Mouse (Mus musculus) gastrocnemius, postnatal 10 days (tissue): ENCODE measurements around the gene Olfr93. TPM values are rescaled to one million over a fixed set of nuclear protein-coding genes. Genes with fewer than 3 reads are reported as not detected.
"Not testable (repeated sequence)": the region's sequence is repeated elsewhere in the genome, so short reads cannot be mapped to it uniquely, and the experiment has no call there.

Experiments
- DNase-seq: peaks from one replicate; pipeline ENCODE4 v3.0.0; 2021; ENCODE audit warnings: mixed read lengths
- long read RNA-seq, 2 experiments: library from polyadenylated mRNA; stranded (forward); transcript quantifications; one replicate each; pipeline ENCODE4 v2.0.0; 2021
- total RNA-seq, 2 experiments: library from RNA; stranded (reverse); gene quantifications; 2 replicates each; pipeline ENCODE4 v1.2.3; 2021

The Olfr93 gene
- total RNA-seq = not detected
- long read RNA-seq, experiment 1 = 0 reads
- long read RNA-seq, experiment 2 = 0 reads

DNA sequence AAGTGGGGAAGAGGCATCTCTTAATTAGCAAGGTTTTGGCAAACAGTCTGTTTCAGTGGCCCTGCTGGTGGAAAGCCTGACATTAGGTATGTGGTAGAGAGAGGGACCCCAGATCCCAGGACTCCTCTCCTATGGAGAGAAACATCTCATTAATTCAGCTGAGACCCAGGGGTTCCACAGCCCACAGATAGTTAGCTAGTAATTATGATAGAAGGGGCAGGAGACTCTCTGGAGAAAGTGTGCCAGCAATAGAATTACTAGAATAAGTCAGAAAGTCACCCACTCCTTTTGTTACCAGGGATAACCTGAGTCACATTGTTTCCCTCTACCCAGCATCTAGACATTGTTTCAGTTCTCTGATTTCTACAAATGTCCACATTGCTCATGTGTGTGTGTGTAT, at the start of gene Olfr93:
TSS of gene Olfr93 (minus strand) at position 101 of the 400 bp plus-strand sequence.
- no peak for DNase-seq

DNA sequence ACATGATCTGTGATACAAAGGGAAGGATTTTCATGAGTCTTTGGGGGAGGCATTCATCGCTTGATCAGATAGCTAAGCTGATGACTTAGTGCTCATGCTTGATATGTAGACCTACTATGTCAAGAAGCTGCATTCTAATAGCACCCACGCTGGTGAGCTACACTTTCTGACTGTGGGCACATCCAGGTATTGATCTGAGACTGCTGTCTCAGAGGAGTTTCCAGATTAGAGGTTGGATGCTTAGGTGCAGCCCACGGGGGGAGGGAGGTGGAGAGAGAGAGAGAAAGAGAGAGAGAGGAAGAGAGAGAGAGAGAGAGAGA, 42.6 kb upstream of the Olfr93 start:
- DNase-seq = no peak

DNA sequence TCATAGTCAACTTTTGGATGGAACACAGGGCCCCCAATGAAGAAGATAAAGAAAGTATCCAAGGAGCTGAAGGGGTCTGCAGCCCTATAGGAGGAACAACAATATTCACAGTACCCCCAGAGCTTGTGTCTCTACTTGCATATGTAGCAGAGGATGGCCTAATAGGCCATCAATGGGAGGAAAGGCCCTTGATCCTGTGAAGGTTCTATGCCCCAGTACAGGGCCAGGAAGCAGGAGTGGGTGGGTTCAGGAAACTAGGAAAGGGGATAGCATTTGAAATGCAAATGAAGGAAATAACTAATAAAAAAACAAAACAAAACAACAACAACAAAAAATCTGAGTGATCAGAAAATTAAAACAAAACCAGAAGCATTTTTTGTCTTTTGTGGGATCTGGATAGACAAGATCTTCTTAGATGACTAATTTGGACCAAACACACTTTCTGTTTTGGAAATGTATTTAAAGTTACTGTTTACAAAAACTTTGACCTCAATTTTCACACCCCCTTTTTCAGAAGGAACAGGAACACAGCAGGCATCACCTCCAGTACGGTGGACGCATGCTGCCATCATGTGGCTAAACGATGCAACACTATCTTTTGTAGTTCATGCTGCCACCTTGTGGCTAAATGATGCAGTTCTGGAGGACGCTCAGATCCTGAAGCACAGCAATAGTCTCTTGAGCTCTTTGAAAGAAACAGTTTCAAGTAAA, 42.1 kb upstream of the Olfr93 start:
- DNase-seq = peak; percentile 77

DNA sequence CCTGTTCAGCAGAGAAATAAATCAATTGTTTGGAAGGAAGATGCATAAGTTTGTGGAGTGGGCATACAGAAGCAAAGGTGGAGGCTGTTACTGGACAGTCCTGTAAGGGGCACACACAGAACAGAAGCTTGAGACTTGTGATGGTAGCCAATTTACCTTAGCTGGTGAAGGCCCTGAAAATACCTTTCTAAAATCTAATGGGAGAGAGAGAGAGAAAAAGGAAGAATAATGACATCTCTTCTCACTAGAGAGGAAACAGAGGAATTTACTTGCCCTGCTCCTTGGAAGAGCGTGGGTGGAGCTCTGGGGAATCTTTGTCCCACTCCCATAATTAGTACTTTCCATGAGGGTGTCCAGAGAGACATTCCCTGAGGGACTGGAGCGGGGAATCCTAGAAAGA, 39.6 kb upstream of the Olfr93 start, which contains the start of gene Olfr94:
TSS of gene Olfr94 (minus strand) at position 101 of the 400 bp plus-strand sequence.
- no peak for DNase-seq

DNA sequence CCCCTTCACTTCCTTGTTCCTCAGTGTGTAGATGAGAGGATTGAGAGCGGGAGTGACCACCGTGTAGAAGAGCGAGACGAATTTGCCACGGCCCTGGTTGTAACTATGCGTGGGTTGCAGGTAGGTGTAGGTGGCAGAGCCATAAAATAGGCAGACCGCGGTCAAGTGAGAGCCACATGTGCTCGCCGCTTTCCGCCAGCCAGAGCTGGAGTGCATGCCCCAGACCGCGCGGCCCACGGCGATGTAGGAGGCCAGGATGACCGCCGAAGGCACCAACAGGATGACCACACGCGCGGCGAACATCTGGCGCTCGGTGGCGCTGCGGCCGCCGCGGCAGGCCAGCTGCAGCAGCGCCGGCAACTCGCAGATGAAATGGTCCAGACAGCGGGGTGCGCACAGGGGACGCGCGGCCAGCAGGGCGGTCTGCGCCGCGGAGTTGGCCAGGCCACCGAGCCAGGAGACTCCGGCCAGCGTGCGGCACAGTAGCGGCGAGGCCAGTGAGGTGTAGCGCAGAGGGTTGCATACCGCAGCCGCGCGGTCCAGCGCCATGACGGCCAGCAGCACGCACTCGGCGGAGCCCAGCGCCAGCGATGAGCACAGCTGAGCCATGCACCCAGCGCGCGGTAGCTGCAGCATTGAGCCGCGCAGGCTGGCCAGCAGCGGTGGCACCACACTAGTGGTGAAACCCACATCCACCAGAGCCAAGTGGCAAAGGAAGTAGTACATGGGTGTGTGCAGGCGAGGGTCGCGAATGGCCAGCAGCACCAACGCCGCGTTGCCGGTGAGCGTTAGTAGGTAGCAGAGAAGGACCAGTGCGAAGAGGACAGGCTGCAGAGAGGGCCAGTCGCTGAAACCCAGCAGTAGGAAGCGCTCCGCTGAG, 35.8 kb upstream of the Olfr93 start:
- peak; percentile 26 for DNase-seq

DNA sequence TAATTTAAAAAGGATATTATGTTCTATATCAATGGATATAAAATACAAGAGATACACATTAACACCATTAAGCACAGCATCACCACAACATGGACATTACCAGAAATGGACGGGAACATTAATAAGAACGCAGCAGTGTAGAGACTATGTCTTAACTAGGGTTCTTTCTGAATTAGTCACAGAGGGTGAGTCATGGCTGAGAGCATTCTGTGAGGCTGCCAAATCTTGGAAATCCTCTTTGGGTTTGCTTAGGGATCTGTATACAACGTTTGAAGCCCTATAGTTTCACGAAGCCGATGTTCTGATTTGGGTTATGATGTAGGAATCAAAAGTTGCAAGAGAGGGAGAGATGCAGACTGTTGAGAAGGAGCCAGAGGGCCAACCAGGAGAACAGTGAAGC, 33.5 kb upstream of the Olfr93 start:
- no peak for DNase-seq

DNA sequence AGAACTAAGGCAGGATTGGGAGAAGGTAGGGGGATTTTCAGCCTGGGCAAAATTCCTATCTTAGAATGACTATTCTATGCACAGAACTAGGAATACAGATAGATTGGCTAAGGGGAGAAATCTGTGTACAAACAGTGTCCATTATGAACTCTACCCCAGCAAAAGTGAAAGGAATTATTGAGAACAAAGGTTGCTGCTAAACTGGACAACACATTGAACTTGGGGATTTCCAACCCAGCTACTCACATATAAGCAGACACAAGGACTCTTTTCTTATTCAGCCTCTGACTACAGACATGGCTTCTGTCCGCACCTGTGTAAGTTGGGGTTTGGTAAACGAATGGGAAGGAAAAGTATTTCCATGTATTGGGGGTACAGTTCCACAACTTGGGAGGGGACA, 32.4 kb upstream of the Olfr93 start, which contains the start of gene Ubd:
TSS of gene Ubd (plus strand) at position 237 of the 400 bp plus-strand sequence.
- DNase-seq = no peak

DNA sequence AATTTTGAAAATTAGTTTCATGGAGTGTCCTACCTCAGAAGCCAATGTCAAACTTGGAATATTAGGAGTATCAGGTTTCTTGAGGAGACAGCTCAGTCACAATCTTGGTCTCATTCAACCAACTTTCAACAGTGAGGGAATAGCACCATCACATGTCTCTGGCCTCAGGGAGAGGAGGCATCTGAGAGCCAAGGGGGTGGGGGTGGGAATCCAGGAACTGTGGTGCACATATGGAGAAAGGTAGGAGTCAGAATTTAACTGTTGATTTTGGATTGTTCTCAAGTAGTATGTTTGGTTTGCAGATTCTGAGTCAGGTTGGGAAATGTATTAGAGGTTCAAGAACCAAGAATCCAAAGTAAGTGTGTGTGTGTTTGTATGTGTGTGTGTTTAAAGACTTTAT, 31.7 kb upstream of the Olfr93 start:
- no peak for DNase-seq

DNA sequence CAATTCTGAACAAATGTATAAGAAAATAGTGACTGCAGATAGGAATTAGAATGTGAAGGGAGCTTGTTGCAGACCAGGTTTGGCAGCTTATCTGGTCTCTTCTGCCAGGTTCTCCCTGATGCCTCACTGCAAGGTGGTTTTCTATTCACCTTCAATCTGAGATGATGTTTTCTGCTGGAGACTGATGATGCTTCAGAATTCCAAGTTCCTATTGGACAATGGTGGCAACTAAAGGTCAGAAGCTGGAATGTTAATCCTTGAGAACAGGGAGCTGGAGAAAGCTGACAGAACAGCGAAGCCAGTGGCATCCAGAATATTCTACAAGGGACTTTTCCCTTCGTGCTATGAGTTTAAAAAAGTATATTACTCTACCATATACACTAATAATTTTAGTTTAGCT, 29.4 kb upstream of the Olfr93 start:
- no peak for DNase-seq

DNA sequence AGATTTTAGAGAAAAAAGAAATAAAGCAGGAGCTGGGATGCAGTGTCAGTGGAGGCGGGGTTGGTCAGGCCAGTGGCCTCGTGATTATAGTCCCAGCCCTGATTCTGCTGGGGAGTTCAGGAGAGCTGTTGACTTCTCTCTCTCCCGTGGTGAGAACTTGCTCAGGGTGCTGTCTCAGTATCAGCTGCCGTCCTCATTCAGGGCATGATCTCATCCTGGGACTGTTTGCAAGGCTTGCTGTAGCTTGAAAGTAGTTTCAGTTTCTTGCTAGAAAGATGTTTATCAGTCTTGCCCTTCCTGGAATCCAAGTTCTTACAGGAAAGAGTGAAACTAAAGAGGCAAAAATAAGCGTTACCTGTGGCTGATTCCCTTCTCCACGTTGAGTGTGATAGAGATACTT, 24.2 kb upstream of the Olfr93 start:
- DNase-seq = no peak

DNA sequence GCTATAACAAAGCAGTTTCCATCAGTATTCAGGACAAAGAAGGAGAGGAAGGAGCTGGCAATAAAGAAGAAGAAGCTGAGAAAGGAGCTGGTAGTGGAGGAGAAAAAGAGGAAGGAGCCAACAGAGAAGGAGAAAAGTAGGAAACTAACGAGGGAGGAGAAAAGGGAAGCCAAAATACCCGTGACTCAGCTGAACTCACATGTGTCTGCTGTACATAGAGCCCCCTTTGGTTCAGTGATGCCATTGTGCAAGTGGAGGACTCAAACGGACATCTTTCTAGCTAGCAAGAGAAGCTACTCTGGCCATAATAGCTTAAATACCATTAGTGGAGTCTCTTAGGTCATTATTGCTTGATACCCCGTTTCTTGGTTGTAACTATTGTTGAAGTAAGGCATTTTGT, 29.9 kb downstream of the Olfr93 start:
- not testable (repeated sequence) for DNase-seq

DNA sequence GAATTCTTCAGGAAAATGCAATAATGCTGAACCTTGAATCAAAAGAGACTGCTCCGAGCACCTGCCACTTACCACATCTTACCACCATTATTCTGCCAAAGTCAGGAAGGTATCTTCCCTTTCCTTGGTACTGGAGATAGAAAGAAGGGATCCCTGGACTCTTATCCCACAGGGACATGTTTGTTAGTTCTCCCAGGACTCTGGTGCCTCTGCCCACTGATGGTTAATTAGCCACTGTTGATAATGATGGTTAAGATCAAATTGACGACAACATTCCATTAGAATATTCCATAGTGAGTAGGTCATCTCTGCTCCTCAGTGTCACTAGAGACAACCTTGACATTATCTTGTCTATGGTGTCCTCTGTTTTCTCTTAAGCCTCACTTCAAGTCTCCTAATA, 41.3 kb downstream of the Olfr93 start, which contains the start of gene Olfr92:
TSS of gene Olfr92 (minus strand) at position 101 of the 400 bp plus-strand sequence.
- no peak for DNase-seq

DNA sequence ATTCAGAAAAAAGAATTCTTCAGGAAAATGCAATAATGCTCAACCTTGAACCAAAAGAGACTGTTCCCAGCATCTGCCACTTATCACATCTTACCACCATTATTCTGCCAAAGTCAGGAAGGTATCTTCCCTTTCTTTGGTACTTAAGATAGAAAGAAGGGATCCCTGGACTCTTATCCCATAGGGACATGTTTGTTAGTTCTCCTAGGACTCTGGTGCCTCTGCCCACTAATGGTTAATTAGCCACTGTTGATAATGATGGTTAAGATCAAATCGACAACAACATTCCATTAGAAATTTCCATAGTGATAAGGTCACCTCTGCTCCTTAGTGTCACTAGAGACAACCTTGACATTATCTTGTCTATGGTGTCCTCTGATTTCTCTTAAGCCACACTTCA, 63.1 kb downstream of the Olfr93 start, which contains the start of gene Olfr91:
TSS of gene Olfr91 (minus strand) at position 101 of the 400 bp plus-strand sequence.
- DNase-seq = no peak

DNA sequence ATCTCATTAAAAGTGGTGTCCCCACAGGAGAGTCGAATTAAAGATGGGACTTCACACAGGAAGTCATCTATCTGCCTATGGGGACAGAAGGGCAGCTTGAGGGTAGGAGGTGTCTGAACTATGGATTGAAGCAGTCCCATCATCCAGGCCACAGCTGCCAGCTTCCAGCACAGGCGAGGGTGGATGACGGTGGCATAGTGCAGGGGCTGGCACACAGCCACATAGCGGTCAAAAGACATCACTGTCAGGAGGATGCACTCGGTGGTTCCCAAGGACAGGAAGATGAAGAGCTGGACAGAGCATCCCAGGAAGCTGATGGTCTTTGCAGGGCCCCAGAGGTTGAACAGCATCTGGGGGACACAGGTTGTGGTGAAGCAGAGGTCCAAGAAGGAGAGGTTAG, 68.0 kb downstream of the Olfr93 start:
- DNase-seq = no peak

DNA sequence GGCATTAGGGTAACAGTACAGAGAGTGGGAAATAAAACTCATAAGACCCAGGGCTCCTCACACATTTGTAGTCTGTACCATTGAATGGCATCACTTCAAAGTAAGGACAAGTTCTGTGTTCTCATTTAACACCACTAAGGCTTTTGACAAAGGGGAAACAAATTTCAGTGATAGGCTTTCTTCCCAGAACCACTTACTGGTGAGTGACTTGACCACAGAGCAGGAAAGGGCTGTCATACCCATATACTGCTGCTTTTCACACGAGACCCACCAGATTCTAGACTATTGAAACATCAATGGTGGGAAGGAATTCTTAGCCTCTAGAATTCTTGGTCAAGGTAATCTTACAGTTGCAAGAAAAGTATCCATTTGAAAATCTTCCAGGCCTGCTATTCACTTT, 69.1 kb downstream of the Olfr93 start:
- DNase-seq = no peak

Other genes starting within 250 kb of the Olfr93 start
- gene Rnf39, start 218.6 kb downstream of the Olfr93 start, total RNA-seq = under 1 TPM in 1 of 2 experiments, not detected in 1; 0.47 TPM
- gene Ppp1r11, start 209.8 kb downstream of the Olfr93 start, total RNA-seq = 10 to 100 TPM; 62.6 to 63.5 TPM
- gene Znrd1, start 202.9 kb downstream of the Olfr93 start, total RNA-seq = 10 to 100 TPM; 19.6 to 23.2 TPM
- gene Znrd1as, start 202.9 kb downstream of the Olfr93 start, total RNA-seq = 1 to 10 TPM; 7.5 to 9.4 TPM
- gene 2410137M14Rik, start 180.3 kb downstream of the Olfr93 start, total RNA-seq = not detected
- under 1 TPM in 1 of 2 experiments, not detected in 1; 0.18 TPM for gene H2-M5, start 172.0 kb downstream of the Olfr93 start, total RNA-seq
- gene Zfp57, start 160.3 kb downstream of the Olfr93 start, total RNA-seq = 1 to 10 TPM; 1.9 to 4.5 TPM
- gene Mog, start 138.1 kb downstream of the Olfr93 start, total RNA-seq = not detected
- gene Gabbr1, start 115.5 kb downstream of the Olfr93 start, total RNA-seq = 10 to 100 TPM; 12.8 to 20.1 TPM
- not detected for gene Olfr90, start 73.0 kb downstream of the Olfr93 start, total RNA-seq
- not detected for gene Olfr91, start 63.2 kb downstream of the Olfr93 start, total RNA-seq
- gene Olfr92, start 41.4 kb downstream of the Olfr93 start, total RNA-seq = not detected
- gene Ubd, start 32.4 kb upstream of the Olfr93 start, total RNA-seq = not detected
- not detected for gene Olfr94, start 39.5 kb upstream of the Olfr93 start, total RNA-seq
- gene Olfr95, start 51.6 kb upstream of the Olfr93 start, total RNA-seq = not detected
- gene Olfr96, start 58.7 kb upstream of the Olfr93 start, total RNA-seq = not detected
- gene Olfr97, start 75.8 kb upstream of the Olfr93 start, total RNA-seq = not detected
- not detected for gene Olfr98, start 102.3 kb upstream of the Olfr93 start, total RNA-seq
- 1 to 10 TPM; 1.7 to 2.2 TPM for gene H2-M3, start 108.7 kb upstream of the Olfr93 start, total RNA-seq
- not detected for gene Olfr99, start 122.0 kb upstream of the Olfr93 start, total RNA-seq
- gene Olfr101, start 142.8 kb upstream of the Olfr93 start, total RNA-seq = not detected
- gene Olfr102, start 155.6 kb upstream of the Olfr93 start, total RNA-seq = not detected
- not detected for gene Olfr103, start 178.2 kb upstream of the Olfr93 start, total RNA-seq
- not detected for gene Olfr104-ps, start 198.1 kb upstream of the Olfr93 start, total RNA-seq
- gene Olfr105-ps, start 217.5 kb upstream of the Olfr93 start, total RNA-seq = not detected
- not detected for gene Olfr106-ps, start 228.9 kb upstream of the Olfr93 start, total RNA-seq
- not detected for gene Olfr107, start 237.7 kb upstream of the Olfr93 start, total RNA-seq